Mouse (Mus musculus) gastrocnemius, postnatal 4 days (tissue): Measurements from ENCODE around the gene Mrpl18. TPM values are rescaled to one million over a fixed set of nuclear protein-coding genes. Genes with fewer than 3 reads are reported as not detected.

ENCODE experiments used
- DNase-seq, 2 experiments: peaks; one replicate each; pipeline ENCODE4 v3.0.0; 2021 to 2022; ENCODE audit warnings: low spot score in 2 of 2, mixed read lengths in 2 of 2
- microRNA-seq: library from miRNA; unstranded; fragments of <30 nt; microRNA quantifications from one replicate; pipeline ENCODE4 v1.2.0, GENCODE M21; 2021
- total RNA-seq, 2 experiments: library from RNA; stranded (reverse); gene quantifications; 2 replicates each; pipeline ENCODE4 v1.2.3; 2021

Mrpl18 gene
- total RNA-seq, 2 experiments from 2014 or later: 81.4 to 83.4 TPM

DNA sequence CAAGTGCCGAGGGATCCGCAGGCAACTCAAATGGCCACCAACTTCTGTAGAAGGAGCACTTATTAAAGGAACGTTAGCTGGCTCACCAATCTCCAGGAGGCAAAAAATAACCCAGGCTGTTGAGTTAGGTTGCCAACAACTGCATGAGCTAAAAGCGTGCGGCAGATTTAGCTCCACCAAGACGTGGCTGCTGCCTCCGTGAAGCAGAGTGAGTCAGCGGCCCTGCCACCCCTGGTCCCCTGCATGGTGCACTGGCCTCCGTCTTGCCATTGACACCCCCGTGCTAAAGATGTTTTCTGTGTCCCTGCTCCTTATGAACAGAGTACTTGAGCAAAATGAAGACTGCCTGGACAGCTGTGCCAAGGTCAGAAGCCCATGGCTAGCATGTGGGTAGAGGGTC lies 49.3 kb downstream of the Mrpl18 start:
- DNase-seq: no peak

DNA sequence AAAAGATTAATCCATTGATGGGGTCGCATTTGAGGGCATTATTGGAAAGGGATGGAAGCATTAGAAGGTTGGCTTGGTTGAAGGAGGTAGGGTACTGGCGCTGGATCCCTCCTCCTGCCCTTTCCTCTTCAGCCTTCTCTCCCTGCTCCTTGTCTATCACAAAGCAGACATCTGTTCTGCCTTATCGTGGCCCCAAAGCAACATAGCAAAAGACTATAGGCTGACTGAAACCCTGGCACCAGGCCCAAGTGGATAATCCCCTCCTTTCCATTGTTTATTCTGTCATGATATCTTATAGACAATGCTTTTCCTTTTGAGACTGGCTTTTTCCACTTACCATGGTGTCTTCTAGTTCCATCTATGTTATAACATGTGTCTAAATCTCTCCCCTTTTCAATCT lies 50.7 kb downstream of the Mrpl18 start:
- no peak for DNase-seq

DNA sequence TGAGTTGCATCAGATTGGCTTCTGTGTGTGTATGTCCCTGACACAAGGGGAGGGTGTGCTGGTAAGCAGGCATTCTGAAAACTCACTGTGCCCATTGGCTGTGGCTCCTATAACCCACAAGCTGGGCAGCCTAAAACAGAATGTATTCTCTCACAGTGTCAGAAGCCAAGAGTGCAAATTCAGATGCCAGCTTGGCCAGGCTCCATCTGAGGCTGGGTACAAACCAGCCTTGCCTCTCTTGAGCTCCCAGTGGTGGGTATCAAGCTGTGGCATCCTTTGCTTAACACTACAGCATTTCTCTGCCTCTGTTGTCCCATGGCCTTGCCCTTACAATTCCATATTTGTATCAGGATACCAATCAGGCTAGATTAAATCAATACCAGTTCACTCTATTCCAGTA lies 52.0 kb downstream of the Mrpl18 start:
- DNase-seq: no peak

Small RNA genes lying within 50 kb of the gene (microRNA-seq; reads per million reads assigned to microRNA genes)
- gene Gm24085: not detected

Other genes with a start within 250 kb of the Mrpl18 start
- not detected for gene Slc22a1, start 240.5 kb downstream of the Mrpl18 start, total RNA-seq
- 100 to 1,000 TPM; 178 to 206 TPM for gene Igf2r, start 146.7 kb downstream of the Mrpl18 start, total RNA-seq
- gene Mas1, start 48.2 kb downstream of the Mrpl18 start, total RNA-seq: 1 to 10 TPM; 1.3 to 1.6 TPM
- 1 to 10 TPM; 1.8 to 2.0 TPM for gene Mrgprh, start 40.3 kb downstream of the Mrpl18 start, total RNA-seq
- gene Pnldc1, start 6.1 kb downstream of the Mrpl18 start, total RNA-seq: 1 to 10 TPM in 1 of 2 experiments, under 1 TPM in 1; 0.31 to 2.0 TPM
- gene Tcp1, start 644 bp downstream of the Mrpl18 start, total RNA-seq: 100 to 1,000 TPM; 290 to 292 TPM
- under 1 TPM in 1 of 2 experiments, not detected in 1; 0.49 TPM for gene Acat3, start 24.3 kb upstream of the Mrpl18 start, total RNA-seq
- gene Acat2, start 44.4 kb upstream of the Mrpl18 start, total RNA-seq: 10 to 100 TPM; 23.3 to 26.6 TPM
- gene Wtap, start 77.8 kb upstream of the Mrpl18 start, total RNA-seq: 10 to 100 TPM; 51.2 to 58.4 TPM
- 100 to 1,000 TPM; 184 to 217 TPM for gene Sod2, start 90.5 kb upstream of the Mrpl18 start, total RNA-seq
- not detected for gene Gpr31b, start 136.0 kb upstream of the Mrpl18 start, total RNA-seq
- under 1 TPM; 0.37 to 0.39 TPM for gene Tcp10b, start 144.8 kb upstream of the Mrpl18 start, total RNA-seq
- under 1 TPM in 1 of 2 experiments, not detected in 1; 0.34 TPM for gene Unc93a, start 215.5 kb upstream of the Mrpl18 start, total RNA-seq